Mouse (Mus musculus) thymus, adult 2 months (tissue): ENCODE measurements around the gene Pygl.

Source experiments
- CTCF ChIP-seq: fragments of 200-500 bp; IDR thresholded peaks from 2 replicates; pipeline ENCODE4 v1.5.1; 2012; ENCODE audit warnings: mild to moderate bottlenecking, control low read depth, low read length, moderate library complexity, borderline replicate concordance; ENCODE audit not compliant: control insufficient read depth, poor library complexity, insufficient read depth; ENCODE audit errors: extremely low read depth
- POLR2A ChIP-seq: fragments of 200-500 bp; IDR thresholded peaks from 2 replicates; pipeline ENCODE4 v1.6.1; 2012; ENCODE audit warnings: mild to moderate bottlenecking, low read length, control low read depth, moderate library complexity; ENCODE audit not compliant: control insufficient read depth, poor library complexity, insufficient read depth; ENCODE audit errors: extremely low read depth

DNA sequence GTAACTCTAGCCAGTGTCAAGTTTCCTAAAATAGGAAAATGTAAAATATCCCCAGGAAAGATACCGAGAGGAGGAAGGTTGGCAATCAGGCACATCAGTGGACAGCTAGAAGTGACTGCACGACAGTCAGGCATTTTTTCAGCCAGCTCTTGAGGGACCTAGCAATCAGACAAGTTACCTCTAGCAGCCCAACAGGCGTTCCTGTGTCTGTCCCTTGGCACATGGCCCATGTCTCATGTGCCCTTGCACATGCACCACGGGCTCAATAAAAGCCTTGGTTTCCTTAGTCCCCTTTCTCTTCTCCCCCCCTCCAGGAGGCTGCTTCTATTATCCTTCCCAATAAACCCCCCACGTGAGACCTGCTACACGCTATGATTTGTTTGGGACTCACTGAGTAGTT is 75.1 kb downstream of the Pygl start:
- no peak for TF ChIP-seq POLR2A
- TF ChIP-seq CTCF: no peak
